Mouse (Mus musculus): ENCODE measurements around the gene Smg1. TPM values are rescaled to one million over a fixed set of nuclear protein-coding genes. Genes with fewer than 3 reads are reported as not detected.

Gene Smg1
- total RNA-seq, 2 experiments from 2014 or later, result 82.4 to 85.4 TPM

DNA sequence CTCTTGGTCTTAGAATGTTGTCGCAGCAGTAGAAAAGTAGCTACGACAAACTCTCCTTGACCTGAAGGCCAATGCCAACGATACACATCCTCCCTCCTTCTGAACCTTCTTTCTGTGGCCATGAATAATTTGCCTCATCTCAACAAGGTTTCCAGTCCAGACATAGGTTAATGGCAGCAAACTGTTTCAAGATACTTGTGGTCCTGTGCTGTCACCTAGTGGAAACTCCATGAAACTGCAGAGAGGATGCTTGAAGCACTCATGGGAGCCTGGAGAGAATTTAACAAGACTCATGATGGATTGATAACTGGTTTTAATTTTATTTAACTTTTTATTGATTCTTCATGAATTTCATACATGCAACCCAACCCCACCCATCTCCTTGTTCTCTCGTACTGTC lies 141.2 kb downstream of the Smg1 start:
- DNase-seq (ENCODE audit: extremely low spot score in 1 of 2, low spot score in 2 of 2), result peak in 1 of 2 experiments; percentile 34
- peak; percentile 99 for TF ChIP-seq CTCF (IDR thresholded peaks at IDR 0.05)
- intact Hi-C loops (cut with DNase I), result loop anchor here (5.0 to 10.0 kb wide), 6 partner anchors 535 to 1570 kb away; partner anchors contain the start of gene Xylt1

DNA sequence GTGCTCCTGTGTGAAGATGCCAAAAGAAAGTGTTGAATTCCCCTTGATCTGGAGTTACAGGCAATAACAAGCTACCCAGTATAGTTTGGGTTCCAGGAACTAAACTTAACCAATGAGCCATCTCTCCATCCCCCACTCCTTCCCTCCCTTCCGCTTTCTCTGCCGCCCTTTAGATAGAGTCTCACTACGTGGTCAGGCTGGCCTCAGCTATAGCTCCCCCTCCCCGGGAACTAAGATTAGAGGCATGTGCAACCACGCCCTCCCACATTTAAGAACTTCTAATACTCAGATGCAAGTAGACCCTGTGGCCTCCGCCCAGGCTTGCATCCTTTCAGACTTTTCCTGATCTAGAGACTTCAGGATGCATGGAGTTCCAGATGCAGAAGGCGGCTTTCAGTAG lies 145.9 kb downstream of the Smg1 start:
- DNase-seq (ENCODE audit: extremely low spot score in 1 of 2, low spot score in 2 of 2), result no peak
- intact Hi-C loops (cut with DNase I), result no loop called here
- Histone ChIP-seq H3K4me3 (no peak overlapping the region), H3K27ac (no peak overlapping the region)
- no peak for TF ChIP-seq CTCF (IDR thresholded peaks at IDR 0.05)

More for the DNA sequence above, 141.2 kb downstream of the Smg1 start:
- no peak overlapping the region for H3K27ac ChIP-seq
- H3K4me3 ChIP-seq, result no peak overlapping the region

Other genes starting within 250 kb of the Smg1 start
- gene Rps15a, start 127.5 kb downstream of the Smg1 start, total RNA-seq (2021), result 100 to 1,000 TPM; 344 to 347 TPM
- gene Arl6ip1, start 114.0 kb downstream of the Smg1 start, total RNA-seq (2021), result 100 to 1,000 TPM; 245 to 246 TPM
- gene Syt17, start 204.6 kb upstream of the Smg1 start, total RNA-seq (2021), result 10 to 100 TPM; 59.2 to 63.5 TPM
- gene Itpripl2, start 248.3 kb upstream of the Smg1 start, total RNA-seq (2021), result 1 to 10 TPM; 3.2 to 4.1 TPM